Mouse (Mus musculus) bone marrow macrophage, adult 2 months (primary cell): ENCODE measurements around the gene 4921530L21Rik.

Experiments used
- CTCF ChIP-seq: IDR thresholded peaks from 2 replicates; pipeline ENCODE4 v1.5.1; 2012; ENCODE audit warnings: low read depth, mild to moderate bottlenecking, low read length, moderate library complexity
- POLR2A ChIP-seq: IDR thresholded peaks from 2 replicates; pipeline ENCODE4 v1.6.1; 2012; ENCODE audit warnings: mild to moderate bottlenecking, low read depth, low read length, borderline replicate concordance

- TF ChIP-seq CTCF (no peak), POLR2A (no peak)
Observed at GRCm38 (mm10) chr14:95872020-95872419, 9.0 kb upstream of the 4921530L21Rik start.
